Mouse (Mus musculus) kidney, embryonic 16.5 days (tissue): ENCODE results near the gene Rflnb. TPM values are rescaled to one million over a fixed set of nuclear protein-coding genes. Genes with fewer than 3 reads are reported as not detected.

ENCODE experiments used
- ATAC-seq: fragments of 200-750 bp; cut with Nextera tagmentation; 2 replicates; pipeline ENCODE4 v1.8.0; 2017; ENCODE audit warnings: moderate TSS enrichment; ENCODE audit not compliant: low FRiP score, low TSS enrichment
- H3K27ac ChIP-seq: fragments of 300-500 bp; sonication (generic); 2 replicates; pipeline ENCODE4 v1.5.1; 2014; ENCODE audit warnings: low read length
- H3K27me3 ChIP-seq: fragments of 300-500 bp; sonication (generic); 2 replicates; pipeline ENCODE4 v1.6.1; 2014; ENCODE audit warnings: low read length, control low read depth, mixed read lengths; ENCODE audit not compliant: insufficient read depth
- H3K36me3 ChIP-seq: fragments of 300-500 bp; sonication (generic); 2 replicates; pipeline ENCODE4 v1.6.1; 2014; ENCODE audit warnings: low read length, control low read depth, mixed read lengths; ENCODE audit not compliant: insufficient read depth
- H3K4me1 ChIP-seq: fragments of 300-500 bp; sonication (generic); 2 replicates; pipeline ENCODE4 v1.6.1; 2014; ENCODE audit warnings: low read length, control low read depth, mixed read lengths; ENCODE audit not compliant: insufficient read depth
- H3K4me2 ChIP-seq: fragments of 300-500 bp; sonication (generic); replicated peaks from 2 replicates; pipeline ENCODE4 v1.6.1; 2014; ENCODE audit warnings: low read depth, low read length
- H3K4me3 ChIP-seq: fragments of 300-500 bp; sonication (generic); 2 replicates; pipeline ENCODE4 v1.5.1; 2014; ENCODE audit warnings: mild to moderate bottlenecking, low read length
- H3K9ac ChIP-seq: fragments of 300-500 bp; sonication (generic); replicated peaks from 2 replicates; pipeline ENCODE4 v1.6.1; 2014; ENCODE audit warnings: low read length
- H3K9me3 ChIP-seq: fragments of 300-500 bp; sonication (generic); 2 replicates; pipeline ENCODE4 v1.6.1; 2016; ENCODE audit warnings: low read length, control low read depth
- WGBS: fragments of 180-500 bp; shearing (Covaris S2); extraction: QIAGEN DNeasy Blood & Tissue Kit; methylation state at CpG from one replicate; pipeline ENCODE4 v1.1.7; 2014; 5-methylcytosine and 5-hydroxymethylcytosine counted together
- polyA plus RNA-seq: library from polyadenylated mRNA; unstranded; fragments of >200 nt; fragmentation: Nextera tagmentation; extraction: Ambion mirVana; gene quantifications from 2 replicates; pipeline ENCODE4 v1.2.1, GENCODE M21; 2015

Gene Rflnb
- polyA plus RNA-seq: 29.6 and 31.9 TPM in 2 replicates

GRCm38 (mm10) chr11:76027139-76028071 is at the start of gene Rflnb:
Rflnb (minus strand) TSS chr11:76027782.
- no peaks in the 10 kb centered on the region for H3K27me3 ChIP-seq
- peak; percentile 94 for ATAC-seq
- peaks cover 25% of the 10 kb centered on the region for H3K4me1 ChIP-seq
- 0 out of 2 replicates have a peak, but pooled peaks cover 5% of the 10 kb centered on the region for H3K36me3 ChIP-seq
- H3K4me2 ChIP-seq: peak within 1 kb of the TSS; percentile 85
- H3K9ac ChIP-seq: peak within 1 kb of the TSS; percentile 79
- under 1% methylated on average over 104 of the region's 112 CpGs for whole genome bisulfite sequencing
- peak within 1 kb of the TSS; percentile 51 for H3K27ac ChIP-seq
- peak within 1 kb of the TSS; percentile 74 for H3K4me3 ChIP-seq
- no peaks in the 10 kb centered on the region for H3K9me3 ChIP-seq

DNA sequence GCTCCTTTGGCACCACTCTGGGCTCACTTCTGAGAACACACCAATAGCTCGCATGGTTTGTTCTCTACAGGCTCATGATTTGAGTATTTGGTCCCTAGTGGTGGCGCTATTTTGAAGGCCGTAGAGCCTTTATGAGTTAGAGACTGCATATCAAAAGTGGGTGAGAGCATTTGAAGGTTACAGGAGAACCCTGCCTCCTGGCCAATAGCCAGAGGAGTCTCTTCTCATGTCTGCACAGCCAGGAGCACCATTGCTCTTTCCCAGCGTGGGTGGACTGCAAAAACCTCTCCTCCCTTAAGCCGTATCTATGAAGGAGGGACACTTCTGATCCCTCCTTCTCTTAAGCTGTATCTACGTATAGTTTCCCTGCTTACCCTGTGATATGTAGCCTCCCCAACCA is 49.8 kb upstream of the Rflnb start:
- Histone ChIP-seq H3K27me3 (no peaks in the 10 kb centered on the region), H3K9me3 (no peaks in the 10 kb centered on the region), H3K4me2 (no peak overlapping the region), H3K36me3 (peaks cover 7% of the 10 kb centered on the region; the same call in 1 of the 2 replicates), H3K4me1 (no peaks in the 10 kb centered on the region), H3K9ac (no peak overlapping the region), H3K27ac (no peak overlapping the region), H3K4me3 (no peak overlapping the region)
- WGBS: 85% methylated on average over 6 of the region's 6 CpGs
- no peak for ATAC-seq

DNA sequence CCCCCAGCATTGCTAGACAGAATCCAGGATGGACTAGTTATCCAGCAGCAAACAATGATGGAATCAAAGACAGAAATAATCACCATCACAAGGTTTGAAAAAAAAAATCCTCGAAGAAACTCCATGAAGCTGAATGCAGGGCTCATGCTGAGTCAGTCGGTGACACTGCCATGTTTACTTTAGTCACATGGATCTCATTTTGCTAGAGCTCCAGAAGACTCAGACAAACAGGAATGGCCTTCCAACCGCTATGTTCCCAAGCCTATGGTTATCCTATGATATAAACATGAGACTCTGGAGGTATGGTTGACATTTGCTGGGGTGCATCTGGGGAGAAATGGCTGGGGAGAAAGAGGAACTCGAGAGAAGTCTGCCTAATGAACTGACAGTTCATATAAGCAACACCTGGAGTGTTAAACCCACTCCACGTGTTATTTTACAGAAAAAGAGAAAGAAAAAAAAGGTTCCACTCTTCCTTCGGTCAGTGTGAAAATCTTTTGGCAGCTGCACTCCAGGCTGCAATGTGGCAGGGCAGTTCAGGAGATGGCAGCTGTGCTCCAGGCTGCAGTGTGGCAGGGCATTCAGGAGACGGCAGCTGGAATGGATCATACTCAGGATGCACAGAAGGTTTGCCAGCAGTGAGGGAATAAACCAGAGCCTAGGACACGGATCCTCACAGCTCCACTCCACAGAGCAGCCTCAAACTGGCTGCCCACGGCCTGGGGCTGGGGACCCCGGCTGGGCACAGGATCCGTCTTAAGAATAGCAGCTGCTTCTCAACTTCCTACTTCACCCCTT is 46.9 kb upstream of the Rflnb start:
- Histone ChIP-seq H3K27me3 (no peaks in the 10 kb centered on the region), H3K4me1 (0 out of 2 replicates have a peak, but pooled peaks cover 4% of the 10 kb centered on the region), H3K4me2 (no peak overlapping the region), H3K36me3 (peaks cover 2% of the 10 kb centered on the region; the same call in 1 of the 2 replicates), H3K9ac (no peak overlapping the region), H3K9me3 (no peaks in the 10 kb centered on the region), H3K4me3 (no peak overlapping the region), H3K27ac (no peak overlapping the region)
- WGBS: 53% methylated on average over 11 of the region's 11 CpGs
- ATAC-seq: no peak

- no peak for ATAC-seq
- WGBS: 87% methylated on average over 6 of the region's 6 CpGs
Measured at GRCm38 (mm10) chr11:76069816-76070215, 42.2 kb upstream of the Rflnb start.

GRCm38 (mm10) chr11:76066563-76067156 is 39.1 kb upstream of the Rflnb start:
- 83% methylated on average over 15 of the region's 15 CpGs for WGBS
- no peaks in the 10 kb centered on the region for H3K27me3 ChIP-seq
- ATAC-seq: no peak
- no peak overlapping the region for H3K4me3 ChIP-seq
- peaks cover 4% of the 10 kb centered on the region; the same call in 1 of the 2 replicates for H3K36me3 ChIP-seq
- H3K9me3 ChIP-seq: no peaks in the 10 kb centered on the region
- no peak overlapping the region for H3K4me2 ChIP-seq
- no peak overlapping the region for H3K9ac ChIP-seq
- 0 out of 2 replicates have a peak, but pooled peaks cover 8% of the 10 kb centered on the region for H3K4me1 ChIP-seq
- no peak overlapping the region for H3K27ac ChIP-seq

More at GRCm38 (mm10) chr11:76069816-76070215, 42.2 kb upstream of the Rflnb start:
- Histone ChIP-seq H3K9ac (no peak overlapping the region), H3K27me3 (no peaks in the 10 kb centered on the region), H3K36me3 (no peaks in the 10 kb centered on the region), H3K4me3 (no peak overlapping the region), H3K9me3 (no peaks in the 10 kb centered on the region), H3K4me1 (0 out of 2 replicates have a peak, but pooled peaks cover 8% of the 10 kb centered on the region), H3K4me2 (no peak overlapping the region), H3K27ac (no peak overlapping the region)

DNA sequence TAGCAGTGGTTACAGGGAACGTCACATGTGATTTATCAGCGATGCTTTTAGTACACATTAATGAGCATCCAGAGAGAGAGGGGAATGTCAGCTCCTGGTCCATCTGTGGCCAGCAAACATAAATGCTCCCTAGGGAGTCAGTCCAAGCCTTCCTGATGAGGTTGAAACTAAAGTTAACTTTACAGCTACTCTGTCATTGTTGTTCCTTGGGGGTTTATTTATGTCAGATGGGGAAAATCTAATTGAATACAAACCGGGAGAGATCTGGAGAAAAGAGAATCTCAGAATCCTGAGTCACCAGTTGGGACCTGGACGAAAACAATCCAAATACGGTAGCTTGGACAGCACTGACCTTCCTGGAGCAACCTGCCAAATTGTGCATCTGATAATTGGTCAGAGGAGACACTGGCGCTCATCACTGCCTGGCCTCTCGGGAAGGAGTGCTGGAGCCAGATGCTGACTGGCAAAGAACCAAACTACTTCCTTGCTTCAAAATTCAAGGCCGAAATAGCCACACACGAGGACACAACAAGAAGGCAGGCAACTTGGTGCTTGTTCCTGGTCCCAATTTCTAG is 38.0 kb upstream of the Rflnb start:
- WGBS: 57% methylated on average over 9 of the region's 9 CpGs
- H3K4me3 ChIP-seq: no peak overlapping the region
- H3K9me3 ChIP-seq: no peaks in the 10 kb centered on the region

DNA sequence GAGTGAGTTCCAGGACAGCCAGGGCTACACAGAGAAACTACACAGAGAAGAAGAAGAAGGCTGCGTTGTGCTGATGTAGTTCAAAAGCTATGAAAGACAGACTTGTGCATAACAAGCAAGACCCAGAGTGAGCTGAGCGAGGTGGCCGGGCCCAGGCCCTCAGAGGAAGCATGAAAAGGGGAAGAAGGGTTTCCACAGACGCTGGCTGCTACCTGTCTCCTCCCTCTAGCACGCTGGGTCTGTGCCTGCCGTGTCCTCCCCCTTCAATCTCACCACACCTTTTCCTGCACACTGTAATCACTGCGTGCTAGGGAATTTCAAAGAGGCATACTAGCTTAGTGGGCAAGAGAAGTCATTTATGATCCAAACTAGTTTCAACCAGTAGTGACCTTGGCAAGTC is 36.8 kb upstream of the Rflnb start:
- Histone ChIP-seq H3K27ac (no peak overlapping the region), H3K27me3 (no peaks in the 10 kb centered on the region), H3K4me1 (peaks cover 21% of the 10 kb centered on the region; the same call in 1 of the 2 replicates), H3K9ac (no peak overlapping the region), H3K36me3 (peaks cover 8% of the 10 kb centered on the region; the same call in 1 of the 2 replicates), H3K4me2 (no peak overlapping the region), H3K4me3 (no peak overlapping the region), H3K9me3 (no peaks in the 10 kb centered on the region)
- ATAC-seq: no peak
- 88% methylated on average over 7 of the region's 7 CpGs for WGBS

More for the DNA sequence above, 38.0 kb upstream of the Rflnb start:
- H3K36me3 ChIP-seq: peaks cover 8% of the 10 kb centered on the region; the same call in 1 of the 2 replicates
- no peak for ATAC-seq
- H3K4me2 ChIP-seq: no peak overlapping the region
- peaks cover 12% of the 10 kb centered on the region; the same call in 1 of the 2 replicates for H3K4me1 ChIP-seq
- no peak overlapping the region for H3K27ac ChIP-seq
- H3K27me3 ChIP-seq: no peaks in the 10 kb centered on the region
- H3K9ac ChIP-seq: no peak overlapping the region

DNA sequence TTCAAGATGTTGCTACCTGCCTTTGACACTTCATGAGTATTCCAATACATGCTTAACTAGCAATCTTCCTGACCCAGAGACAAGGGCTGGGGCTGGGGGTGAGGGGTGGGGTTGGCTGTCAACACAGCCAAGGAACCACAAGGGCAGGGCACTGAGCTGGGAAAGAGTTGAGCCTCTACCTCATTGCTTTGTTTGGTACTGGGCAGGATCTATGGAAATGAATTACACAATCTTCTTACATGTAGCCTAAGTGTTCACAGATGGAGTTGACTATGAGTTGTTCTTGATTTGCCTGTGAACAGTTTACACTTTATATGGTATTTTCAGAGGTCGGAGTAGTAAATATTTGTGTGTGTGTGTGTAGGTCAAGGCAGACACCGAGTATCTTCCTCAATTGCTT is 33.3 kb upstream of the Rflnb start:
- Histone ChIP-seq H3K4me1 (peaks cover 27% of the 10 kb centered on the region; the same call in 1 of the 2 replicates), H3K9me3 (no peaks in the 10 kb centered on the region), H3K27ac (peak overlapping the region; percentile 54), H3K4me3 (no peak overlapping the region), H3K27me3 (no peaks in the 10 kb centered on the region), H3K4me2 (no peak overlapping the region), H3K36me3 (peaks cover 8% of the 10 kb centered on the region; the same call in 1 of the 2 replicates), H3K9ac (no peak overlapping the region)
- ATAC-seq: no peak
- WGBS: 98% methylated on average over 2 of the region's 2 CpGs

GRCm38 (mm10) chr11:76059971-76060370 is 32.4 kb upstream of the Rflnb start:
- Histone ChIP-seq H3K4me1 (peaks cover 24% of the 10 kb centered on the region; the same call in 1 of the 2 replicates), H3K27me3 (no peaks in the 10 kb centered on the region), H3K4me3 (no peak overlapping the region), H3K9ac (no peak overlapping the region), H3K27ac (peak overlapping the region; percentile 54), H3K9me3 (no peaks in the 10 kb centered on the region), H3K4me2 (no peak overlapping the region), H3K36me3 (peaks cover 8% of the 10 kb centered on the region; the same call in 1 of the 2 replicates)
- peak; percentile 90 for ATAC-seq
- WGBS: 15% methylated on average over 7 of the region's 7 CpGs
